ENCODE assay signal across 11 mouse cellular contexts in the genomic region with DNA sequence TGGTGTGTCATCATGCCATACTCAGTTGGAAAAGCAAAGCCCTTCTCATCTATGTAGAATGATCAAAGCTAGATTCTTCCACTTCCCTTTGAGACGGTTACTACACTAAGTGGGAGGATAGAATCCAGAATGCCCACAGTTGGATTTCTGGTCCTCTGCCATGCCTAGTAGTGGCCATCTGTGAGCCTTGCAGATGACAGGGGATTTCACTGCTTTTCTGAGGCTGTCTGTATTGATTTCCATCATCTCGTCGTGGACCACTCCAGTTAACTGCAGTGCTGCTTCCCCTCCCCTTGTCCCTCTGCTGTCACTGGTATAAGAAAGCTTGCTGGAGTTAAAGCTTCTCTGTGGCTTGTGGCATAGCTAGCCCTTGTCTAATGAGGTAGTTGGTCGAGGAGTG. TPM values are rescaled to one million over a fixed set of nuclear protein-coding genes. Genes with fewer than 3 reads are reported as not detected.
A peak's percentile ranks its signal among the peaks of the same experiment; 100 is the strongest.
DNase-seq lines count a peak whose midpoint lies in the region; ATAC-seq and TF ChIP-seq lines count a peak whose summit lies in the region.
"Had no signal": no experiment of that assay in that cellular context is flagged by ENCODE, and none has a peak within 500 bp of the region (broad histone marks: within the 10 kb centered on the region; RNA-seq: fewer than 3 reads in every experiment).

No protein-coding gene starts in this region.

- no peaks in the 10 kb centered on the region for H3K27me3 ChIP-seq in hindbrain, postnatal 0 days (ENCODE audit: insufficient read depth, low read length)
- H3K27me3 ChIP-seq in hindbrain, embryonic 11.5 days (ENCODE audit: control insufficient read depth, insufficient read depth, low read length), result no peaks in the 10 kb centered on the region
- no peaks in the 10 kb centered on the region for H3K27me3 ChIP-seq in forebrain, embryonic 16.5 days (replicated peaks; ENCODE audit: control insufficient read depth, insufficient read depth, low read length)
- H3K27me3 ChIP-seq in limb, embryonic 10.5 days (ENCODE audit: low read depth, poor library complexity, severe bottlenecking), result no peaks in the 10 kb centered on the region

- WGBS in hindbrain, postnatal 0 days, result 44% methylated on average over 4 of the region's 4 CpGs
- WGBS in hindbrain, embryonic 11.5 days, result 91% methylated on average over 4 of the region's 4 CpGs
- WGBS in forebrain, embryonic 16.5 days, result 61% methylated on average over 4 of the region's 4 CpGs
- WGBS in limb, embryonic 10.5 days, result 88% methylated on average over 4 of the region's 4 CpGs

- H3K9me3 ChIP-seq in hindbrain, postnatal 0 days (ENCODE audit: low read length), result no peaks in the 10 kb centered on the region
- no peaks in the 10 kb centered on the region for H3K9me3 ChIP-seq in hindbrain, embryonic 11.5 days (ENCODE audit: control insufficient read depth, low read length)
- H3K9me3 ChIP-seq in forebrain, embryonic 16.5 days (ENCODE audit: control insufficient read depth, low read length), result no peaks in the 10 kb centered on the region
- H3K9me3 ChIP-seq in limb, embryonic 10.5 days (replicated peaks), result no peaks in the 10 kb centered on the region
- H3K9me3 ChIP-seq: embryonic facial prominence, embryonic 10.5 days had no signal

- H3K4me3 ChIP-seq in hindbrain, postnatal 0 days (ENCODE audit: low read length), result no peak overlapping the region
- H3K4me3 ChIP-seq in hindbrain, embryonic 11.5 days (ENCODE audit: low read depth, low read length), result no peak overlapping the region
- H3K4me3 ChIP-seq in forebrain, embryonic 16.5 days (replicated peaks; ENCODE audit: low read length), result no peak overlapping the region
- H3K4me3 ChIP-seq in limb, embryonic 10.5 days, result no peak overlapping the region
- H3K4me3 ChIP-seq: embryonic facial prominence, embryonic 10.5 days had no signal

- H3K36me3 ChIP-seq in hindbrain, postnatal 0 days (ENCODE audit: insufficient read depth, low read length), result peaks cover 7% of the 10 kb centered on the region; the same call in 1 of the 2 replicates
- no peaks in the 10 kb centered on the region for H3K36me3 ChIP-seq in hindbrain, embryonic 11.5 days (ENCODE audit: control insufficient read depth, insufficient read depth, low read length)
- H3K36me3 ChIP-seq in forebrain, embryonic 16.5 days (ENCODE audit: control insufficient read depth, insufficient read depth), result no peaks in the 10 kb centered on the region; the same call in 1 of the 2 replicates
- peaks cover 29% of the 10 kb centered on the region for H3K36me3 ChIP-seq in limb, embryonic 10.5 days

- intact Hi-C loops in gastrocnemius, postnatal 36 days (cut with DNase I), result no loop called here

- H3K9ac ChIP-seq in hindbrain, postnatal 0 days (replicated peaks; ENCODE audit: low read length), result no peak overlapping the region
- H3K9ac ChIP-seq in hindbrain, embryonic 11.5 days (ENCODE audit: low read depth, low read length), result no peak overlapping the region
- no peak overlapping the region for H3K9ac ChIP-seq in forebrain, embryonic 16.5 days (replicated peaks; ENCODE audit: low read depth, low read length)

- TF ChIP-seq CTCF in hindbrain, postnatal 0 days (IDR thresholded peaks at IDR 0.05; ENCODE audit: low read depth), result no peak

- H3K27ac ChIP-seq in hindbrain, postnatal 0 days, result 0 out of 2 replicates have a peak overlapping the region, but pooled peaks have one; percentile 16
- no peak overlapping the region for H3K27ac ChIP-seq in hindbrain, embryonic 11.5 days (ENCODE audit: low read depth, low read length)
- no peak overlapping the region for H3K27ac ChIP-seq in forebrain, embryonic 16.5 days (ENCODE audit: low read length)
- no peak overlapping the region for H3K27ac ChIP-seq in limb, embryonic 10.5 days
- H3K27ac ChIP-seq: embryonic facial prominence, embryonic 10.5 days had no signal

- H3K4me2 ChIP-seq in hindbrain, postnatal 0 days (ENCODE audit: low read depth, low read length), result no peak overlapping the region
- H3K4me2 ChIP-seq in hindbrain, embryonic 11.5 days (replicated peaks; ENCODE audit: low read depth, low read length), result no peak overlapping the region
- H3K4me2 ChIP-seq in forebrain, embryonic 16.5 days (ENCODE audit: low read length), result no peak overlapping the region

- DNase-seq in hindbrain, postnatal 0 days (ENCODE audit: low spot score), result peak; percentile 85
- no peak for DNase-seq in hindbrain, embryonic 11.5 days (ENCODE audit: low spot score)
- peak; percentile 64 for DNase-seq in Muller cell, postnatal 12 days (ENCODE audit: inconsistent ontology term)
- DNase-seq in cerebellum, adult 11-12 months, result peak; percentile 90
- no peak for DNase-seq in limb, embryonic 10.5 days (ENCODE audit: low spot score)
- no peak for DNase-seq in spleen, postnatal 4 days (ENCODE audit: low spot score in 2 of 2)
- no peak for DNase-seq in gastrocnemius, postnatal 36 days
- DNase-seq: kidney, postnatal 4 days; lung, adult 2 months had no signal

- no peaks in the 10 kb centered on the region for H3K4me1 ChIP-seq in hindbrain, postnatal 0 days (ENCODE audit: insufficient read depth, low read length)
- no peaks in the 10 kb centered on the region for H3K4me1 ChIP-seq in hindbrain, embryonic 11.5 days (replicated peaks; ENCODE audit: control insufficient read depth, insufficient read depth, low read length)
- no peaks in the 10 kb centered on the region for H3K4me1 ChIP-seq in forebrain, embryonic 16.5 days (replicated peaks; ENCODE audit: control insufficient read depth, insufficient read depth, low read length)
- no peaks in the 10 kb centered on the region for H3K4me1 ChIP-seq in limb, embryonic 10.5 days
- H3K4me1 ChIP-seq: embryonic facial prominence, embryonic 10.5 days had no signal

- ATAC-seq in hindbrain, postnatal 0 days, result peak; percentile 78
- no peak for ATAC-seq in hindbrain, embryonic 11.5 days (ENCODE audit: low FRiP score)
- ATAC-seq in forebrain, embryonic 16.5 days, result peak; percentile 31

RNA-seq across cellular contexts. Expression of gene Tulp4, which starts 23.1 kb away (rescaled TPM):
- total RNA-seq in hindbrain, postnatal 0 days (2014; rRNA removed), result 218 and 245 TPM in 2 replicates
- polyA plus RNA-seq in hindbrain, postnatal 0 days (2015; fragmentation: Nextera tagmentation; extraction: Ambion mirVana), result 77.1 and 91.9 TPM in 2 replicates
- 129 and 178 TPM in 2 replicates for polyA plus RNA-seq in hindbrain, embryonic 11.5 days (2014; fragmentation: Nextera tagmentation; extraction: Ambion mirVana)
- 150 and 167 TPM in 2 replicates for polyA plus RNA-seq in forebrain, embryonic 16.5 days (2015; fragmentation: Nextera tagmentation; extraction: Ambion mirVana)
- polyA plus RNA-seq in limb, embryonic 10.5 days (2016; fragmentation: Nextera tagmentation; extraction: Ambion mirVana), result 145 and 159 TPM in 2 replicates
- total RNA-seq in gastrocnemius, postnatal 36 days (2021), result 100 to 1,000 TPM; 103 to 106 TPM

RNA-seq across cellular contexts. Expression of gene Gtf2h5, which starts 49.8 kb away (rescaled TPM):
- 40.1 and 44.1 TPM in 2 replicates for total RNA-seq in hindbrain, postnatal 0 days (2014; rRNA removed)
- polyA plus RNA-seq in hindbrain, postnatal 0 days (2015; fragmentation: Nextera tagmentation; extraction: Ambion mirVana), result 241 and 256 TPM in 2 replicates
- polyA plus RNA-seq in hindbrain, embryonic 11.5 days (2014; fragmentation: Nextera tagmentation; extraction: Ambion mirVana), result 160 and 167 TPM in 2 replicates
- 203 and 213 TPM in 2 replicates for polyA plus RNA-seq in forebrain, embryonic 16.5 days (2015; fragmentation: Nextera tagmentation; extraction: Ambion mirVana)
- polyA plus RNA-seq in limb, embryonic 10.5 days (2016; fragmentation: Nextera tagmentation; extraction: Ambion mirVana), result 166 and 173 TPM in 2 replicates
- 10 to 100 TPM; 43.0 to 46.0 TPM for total RNA-seq in gastrocnemius, postnatal 36 days (2021)

RNA-seq across cellular contexts. Expression of gene Serac1, which starts 49.8 kb away (rescaled TPM):
- total RNA-seq in hindbrain, postnatal 0 days (2014; rRNA removed), result 11.5 and 15.6 TPM in 2 replicates
- polyA plus RNA-seq in hindbrain, postnatal 0 days (2015; fragmentation: Nextera tagmentation; extraction: Ambion mirVana), result 6.0 and 6.2 TPM in 2 replicates
- polyA plus RNA-seq in hindbrain, embryonic 11.5 days (2014; fragmentation: Nextera tagmentation; extraction: Ambion mirVana), result 8.0 TPM in 2 replicates
- polyA plus RNA-seq in forebrain, embryonic 16.5 days (2015; fragmentation: Nextera tagmentation; extraction: Ambion mirVana), result 12.6 and 15.8 TPM in 2 replicates
- 5.3 and 6.8 TPM in 2 replicates for polyA plus RNA-seq in limb, embryonic 10.5 days (2016; fragmentation: Nextera tagmentation; extraction: Ambion mirVana)
- 1 to 10 TPM; 4.5 to 5.2 TPM for total RNA-seq in gastrocnemius, postnatal 36 days (2021)

Comparison
In these comparisons a context has a peak if more than half of its experiments do, and no peak if none do; other contexts are left out.
1. DNase-seq: peak in hindbrain, postnatal 0 days (single experiment), Muller cell, postnatal 12 days (single experiment) and cerebellum, adult 11-12 months (single experiment); none in hindbrain, embryonic 11.5 days (single experiment), limb, embryonic 10.5 days (single experiment), spleen, postnatal 4 days (0 of 2) and gastrocnemius, postnatal 36 days (0 of 2).